Mouse (Mus musculus) CH12.LX (cell line): ENCODE measurements around the gene Cd2bp2.

Source experiments
- CHD1 ChIP-seq: IDR thresholded peaks from 2 replicates; pipeline ENCODE4 v1.6.1; 2012; ENCODE audit warnings: low read depth, low read length, improper control_type of control experiment, inconsistent platforms
- CHD2 ChIP-seq: IDR thresholded peaks from 2 replicates; pipeline ENCODE4 v1.6.1; 2011; ENCODE audit warnings: low read length, improper control_type of control experiment
- CTCF ChIP-seq, 2 experiments: IDR thresholded peaks in 1 of 2; conservative IDR thresholded peaks in 1 of 2; 2 replicates each; pipeline ENCODE4 v1.5.1; 2011 to 2012; ENCODE audit warnings: low read depth in 2 of 2, low read length in 2 of 2, improper control_type of control experiment in 1 of 2, inconsistent platforms in 1 of 2, mild to moderate bottlenecking in 1 of 2, moderate library complexity in 1 of 2
- EP300 ChIP-seq: IDR thresholded peaks from 2 replicates; pipeline ENCODE4 v1.6.1; 2011; ENCODE audit warnings: low read length, improper control_type of control experiment
- IRF4 ChIP-seq: IDR thresholded peaks from 2 replicates; pipeline ENCODE4 v1.6.1; 2014; ENCODE audit warnings: low read depth, mild to moderate bottlenecking, inconsistent platforms, low read length, improper control_type of control experiment
- MAZ ChIP-seq: IDR thresholded peaks from 2 replicates; pipeline ENCODE4 v1.6.1; 2012; ENCODE audit warnings: low read depth, mild to moderate bottlenecking, inconsistent platforms, low read length, improper control_type of control experiment, moderate library complexity
- NRF1 ChIP-seq: IDR thresholded peaks from 2 replicates; pipeline ENCODE4 v1.6.1; 2014; ENCODE audit warnings: low read depth, mild to moderate bottlenecking, inconsistent platforms, low read length, improper control_type of control experiment, moderate library complexity
- POLR2A ChIP-seq: IDR thresholded peaks from 2 replicates; pipeline ENCODE4 v1.6.1; 2011; ENCODE audit warnings: low read depth, mild to moderate bottlenecking, improper control_type of control experiment, low read length
- RAD21 ChIP-seq: IDR thresholded peaks from 2 replicates; pipeline ENCODE4 v1.6.1; 2011; ENCODE audit warnings: low read depth, mild to moderate bottlenecking, low read length, improper control_type of control experiment, moderate library complexity
- TCF12 ChIP-seq: IDR thresholded peaks from 2 replicates; pipeline ENCODE4 v1.6.1; 2014; ENCODE audit warnings: low read depth, mild to moderate bottlenecking, inconsistent platforms, low read length, improper control_type of control experiment
- USF2 ChIP-seq: conservative IDR thresholded peaks from 2 replicates; pipeline ENCODE4 v1.6.1; 2011; ENCODE audit warnings: low read depth, low read length, improper control_type of control experiment

DNA sequence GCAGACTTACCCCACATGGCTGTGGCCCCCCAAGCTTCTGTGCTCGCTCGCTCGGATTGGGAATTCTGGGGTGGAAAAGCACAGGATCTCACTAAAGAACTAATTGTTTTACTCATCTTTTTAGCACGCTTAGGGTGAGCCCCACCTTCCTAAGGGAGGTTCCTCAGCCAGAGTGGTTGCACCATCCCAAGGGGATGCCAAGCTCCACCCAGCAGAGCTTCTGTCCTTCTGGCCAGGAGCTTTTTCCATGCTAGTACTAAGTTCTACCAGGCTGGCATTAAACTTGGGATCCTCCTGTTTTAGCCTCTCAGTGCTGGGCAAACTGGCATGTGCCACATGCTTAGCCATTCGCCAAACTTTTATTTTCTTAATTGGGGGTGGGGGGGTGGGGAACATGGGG is 33.3 kb downstream of the Cd2bp2 start:
- no peak for TF ChIP-seq EP300
- TF ChIP-seq NRF1, result no peak
- TF ChIP-seq CTCF (conservative IDR thresholded peaks at IDR 0.05 in 1 of 2, IDR thresholded peaks at IDR 0.05 in 1 of 2; ENCODE audit: low read depth in 2 of 2, low read length in 2 of 2), result no peak
- TF ChIP-seq POLR2A, result no peak
- no peak for TF ChIP-seq CHD1
- no peak for TF ChIP-seq RAD21
- TF ChIP-seq IRF4, result no peak
- no peak for TF ChIP-seq MAZ
- no peak for TF ChIP-seq CHD2
- TF ChIP-seq TCF12, result no peak
- TF ChIP-seq USF2, result no peak
